Mouse (Mus musculus) forebrain, embryonic 15.5 days (tissue): Measurements from ENCODE around the gene Oscp1. TPM values are rescaled to one million over a fixed set of nuclear protein-coding genes. Genes with fewer than 3 reads are reported as not detected.

ENCODE experiments used
- ATAC-seq: fragments of 200-750 bp; cut with Nextera tagmentation; replicated peaks from 2 replicates; pipeline ENCODE4 v1.8.0; 2017; ENCODE audit warnings: mild to moderate bottlenecking, moderate TSS enrichment, moderate library complexity
- H3K27ac ChIP-seq: fragments of 300-500 bp; sonication (generic); replicated peaks from 2 replicates; pipeline ENCODE4 v1.5.1; 2015; ENCODE audit warnings: mild to moderate bottlenecking, inconsistent platforms
- H3K27me3 ChIP-seq: fragments of 300-500 bp; sonication (generic); 2 replicates; pipeline ENCODE4 v1.6.1; 2015; ENCODE audit warnings: inconsistent platforms
- H3K36me3 ChIP-seq: fragments of 300-500 bp; sonication (generic); 2 replicates; pipeline ENCODE4 v1.6.1; 2015; ENCODE audit warnings: mild to moderate bottlenecking, inconsistent platforms
- H3K4me1 ChIP-seq: fragments of 300-500 bp; sonication (generic); 2 replicates; pipeline ENCODE4 v1.6.1; 2015; ENCODE audit warnings: inconsistent platforms
- H3K4me2 ChIP-seq: fragments of 300-500 bp; sonication (generic); replicated peaks from 2 replicates; pipeline ENCODE4 v1.6.1; 2015; ENCODE audit warnings: mild to moderate bottlenecking, inconsistent platforms
- H3K4me3 ChIP-seq: fragments of 300-500 bp; sonication (generic); 2 replicates; pipeline ENCODE4 v1.5.1; 2015; ENCODE audit warnings: mild to moderate bottlenecking, inconsistent platforms
- H3K9ac ChIP-seq: fragments of 300-500 bp; sonication (generic); replicated peaks from 2 replicates; pipeline ENCODE4 v1.6.1; 2015; ENCODE audit warnings: mild to moderate bottlenecking, inconsistent platforms
- H3K9me3 ChIP-seq: fragments of 300-500 bp; sonication (generic); 2 replicates; pipeline ENCODE4 v1.6.1; 2016; ENCODE audit warnings: inconsistent platforms
- WGBS: fragments of 180-500 bp; shearing (Covaris S2); methylation state at CpG from one replicate; pipeline ENCODE4 v1.1.7; 2015; ENCODE audit warnings: mixed read lengths; 5-methylcytosine and 5-hydroxymethylcytosine counted together
- polyA plus RNA-seq: library from polyadenylated mRNA; unstranded; fragments of >200 nt; fragmentation: Nextera tagmentation; extraction: Ambion mirVana; gene quantifications from 2 replicates; pipeline ENCODE4 v1.2.1, GENCODE M21; 2015

Gene Oscp1
- polyA plus RNA-seq, 1 experiment from 2014 or later: 35.3 TPM

- Histone ChIP-seq H3K4me2 (no peak overlapping the region), H3K9me3 (no peaks in the 10 kb centered on the region), H3K4me3 (no peak overlapping the region), H3K27me3 (no peaks in the 10 kb centered on the region), H3K9ac (no peak overlapping the region), H3K4me1 (peaks cover 19% of the 10 kb centered on the region), H3K36me3 (peaks cover 58% of the 10 kb centered on the region), H3K27ac (no peak overlapping the region)
- no peak for ATAC-seq
- 93% methylated on average over 4 of the region's 4 CpGs for WGBS
These were observed 75.9 kb downstream of the Oscp1 start for GRCm38 (mm10) chr4:126134236-126134635.

DNA sequence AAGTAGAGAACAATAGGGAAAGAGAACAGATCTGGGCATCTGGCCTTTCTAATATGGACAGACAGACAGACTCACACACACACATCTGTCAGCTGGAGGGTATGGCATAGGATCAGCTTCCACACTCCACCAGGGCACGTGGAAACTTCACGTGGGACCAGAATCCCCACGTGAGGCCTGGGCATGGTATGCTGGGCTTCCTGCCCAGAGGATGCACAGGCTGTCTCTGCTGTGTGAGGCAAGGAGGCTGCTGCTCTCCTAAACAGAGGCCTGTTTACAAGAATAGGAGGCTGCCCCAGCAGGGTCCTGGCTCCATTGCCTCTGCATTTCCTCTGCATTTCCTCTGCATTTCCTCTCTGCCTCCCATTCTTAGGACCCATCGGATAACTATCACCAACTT, 76.3 kb downstream of the Oscp1 start:
- Histone ChIP-seq H3K4me3 (no peak overlapping the region), H3K27ac (no peak overlapping the region), H3K27me3 (no peaks in the 10 kb centered on the region), H3K4me2 (no peak overlapping the region), H3K36me3 (peaks cover 58% of the 10 kb centered on the region), H3K4me1 (peaks cover 19% of the 10 kb centered on the region), H3K9ac (no peak overlapping the region), H3K9me3 (no peaks in the 10 kb centered on the region)
- 89% methylated on average over 4 of the region's 4 CpGs for WGBS
- no peak for ATAC-seq

DNA sequence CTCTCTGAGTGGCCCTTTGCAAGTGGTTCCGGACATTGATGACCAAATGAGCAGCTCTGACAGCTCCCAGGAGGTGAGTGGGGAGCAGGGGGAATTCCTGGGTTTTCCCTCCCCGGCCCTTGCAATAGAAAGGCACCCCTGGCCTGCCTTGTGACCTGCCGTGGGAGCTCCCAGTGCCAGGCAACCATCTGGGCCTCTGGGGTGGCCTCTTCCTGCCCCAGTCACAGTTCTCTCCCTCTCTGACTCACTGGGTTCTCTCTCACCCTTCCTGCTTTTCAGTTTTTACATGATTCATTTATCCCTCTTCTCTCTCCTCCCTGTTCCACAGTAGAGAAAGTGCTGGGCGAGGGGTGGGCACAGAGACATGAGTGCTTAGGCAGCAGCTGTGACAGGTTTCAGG, 79.4 kb downstream of the Oscp1 start:
- 81% methylated on average over 4 of the region's 4 CpGs for WGBS
- no peak overlapping the region for H3K27ac ChIP-seq
- H3K9me3 ChIP-seq: no peaks in the 10 kb centered on the region
- no peak overlapping the region for H3K9ac ChIP-seq
- H3K27me3 ChIP-seq: no peaks in the 10 kb centered on the region
- no peaks in the 10 kb centered on the region; the same call in 1 of the 2 replicates for H3K4me1 ChIP-seq
- H3K4me2 ChIP-seq: no peak overlapping the region
- no peak overlapping the region for H3K4me3 ChIP-seq
- no peak for ATAC-seq
- peaks cover 61% of the 10 kb centered on the region for H3K36me3 ChIP-seq

DNA sequence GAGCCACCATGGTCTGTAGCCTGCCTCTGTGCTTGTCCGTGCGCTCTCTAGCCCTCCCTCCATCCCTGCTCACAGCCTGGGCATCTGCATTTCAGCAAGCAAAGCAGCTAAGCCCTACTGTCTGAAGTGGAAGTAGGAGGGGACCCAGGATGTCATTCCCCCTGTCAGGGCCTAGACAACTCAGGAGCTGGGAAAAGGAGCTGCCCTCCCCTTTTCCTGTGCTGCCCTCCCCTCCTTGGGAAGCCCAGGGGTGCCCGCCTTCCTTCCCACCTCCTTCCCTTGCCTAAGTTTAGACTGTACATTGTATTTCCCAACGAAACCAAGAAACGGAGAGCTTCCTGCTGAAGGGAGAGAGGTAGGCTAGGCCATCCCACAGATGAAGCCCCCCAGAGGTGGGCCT, 82.7 kb downstream of the Oscp1 start:
- H3K4me3 ChIP-seq: no peak overlapping the region
- no peak overlapping the region for H3K9ac ChIP-seq
- no peak overlapping the region for H3K27ac ChIP-seq
- no peaks in the 10 kb centered on the region for H3K9me3 ChIP-seq
- H3K4me2 ChIP-seq: no peak overlapping the region
- no peaks in the 10 kb centered on the region for H3K27me3 ChIP-seq
- no peak for ATAC-seq
- 83% methylated on average over 5 of the region's 5 CpGs for WGBS
- H3K4me1 ChIP-seq: no peaks in the 10 kb centered on the region
- peaks cover 40% of the 10 kb centered on the region for H3K36me3 ChIP-seq

Other genes starting within 250 kb of the Oscp1 start
- 0.47 and 0.48 TPM in 2 replicates for gene Csf3r, start 34.0 kb upstream of the Oscp1 start, polyA plus RNA-seq
- gene Mrps15, start 11.6 kb upstream of the Oscp1 start, polyA plus RNA-seq: 113 TPM in 2 replicates
- gene Lsm10, start 38.1 kb downstream of the Oscp1 start, polyA plus RNA-seq: 58.9 and 63.8 TPM in 2 replicates
- gene Stk40, start 45.4 kb downstream of the Oscp1 start, polyA plus RNA-seq: 35.3 and 35.4 TPM in 2 replicates
- 9.2 and 10.1 TPM in 2 replicates for gene Eva1b, start 89.2 kb downstream of the Oscp1 start, polyA plus RNA-seq
- gene Sh3d21, start 104.9 kb downstream of the Oscp1 start, polyA plus RNA-seq: 0.86 and 0.88 TPM in 2 replicates
- gene Thrap3, start 144.2 kb downstream of the Oscp1 start, polyA plus RNA-seq: 179 and 185 TPM in 2 replicates
- 76.8 and 79.6 TPM in 2 replicates for gene Map7d1, start 197.8 kb downstream of the Oscp1 start, polyA plus RNA-seq
- 175 and 182 TPM in 2 replicates for gene Trappc3, start 203.8 kb downstream of the Oscp1 start, polyA plus RNA-seq
- 2.0 and 3.0 TPM in 2 replicates for gene Col8a2, start 228.2 kb downstream of the Oscp1 start, polyA plus RNA-seq